Mouse (Mus musculus): ENCODE measurements at regions not wholly inside any gene's neighbourhood (a gene's known extent, or its start where the extent isn't known, plus 50 kb on each side); places are given as distances from the start of the nearest gene placed in this dataset.

DNA sequence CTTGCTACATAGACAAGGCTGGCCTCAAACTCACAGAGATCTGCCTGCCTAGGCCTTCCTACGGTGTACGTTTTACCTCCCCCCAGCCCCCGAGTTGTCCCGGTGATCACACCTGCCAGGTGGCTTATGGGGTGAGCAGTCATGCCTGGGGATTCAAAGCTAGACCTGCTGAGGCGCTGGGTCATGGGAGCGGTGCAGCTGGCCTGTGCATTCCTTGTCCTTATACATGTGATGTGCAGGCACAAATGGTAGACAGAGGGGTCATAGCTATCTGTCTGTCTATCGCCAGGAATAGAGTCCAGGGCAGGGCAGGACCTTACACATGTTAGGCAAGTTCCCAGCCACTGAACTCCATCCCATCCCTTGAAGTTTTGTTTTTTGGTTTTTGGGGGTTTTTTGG lies 71.7 kb downstream of the Kctd15 start:
- TF ChIP-seq CTCF (IDR thresholded peaks at IDR 0.05; ENCODE audit: borderline replicate concordance, insufficient read depth, low read length) (no peak), POLR2A (IDR thresholded peaks at IDR 0.05; ENCODE audit: low read depth, low read length) (no peak)

All from embryonic fibroblast, embryonic 13.5 days (primary cell).